Mouse (Mus musculus): Measurements from ENCODE around the gene Pmpcb.
"Not testable (repeated sequence)": the region's sequence is repeated elsewhere in the genome, so short reads cannot be mapped to it uniquely, and the experiment has no call there.

The Pmpcb gene

DNA sequence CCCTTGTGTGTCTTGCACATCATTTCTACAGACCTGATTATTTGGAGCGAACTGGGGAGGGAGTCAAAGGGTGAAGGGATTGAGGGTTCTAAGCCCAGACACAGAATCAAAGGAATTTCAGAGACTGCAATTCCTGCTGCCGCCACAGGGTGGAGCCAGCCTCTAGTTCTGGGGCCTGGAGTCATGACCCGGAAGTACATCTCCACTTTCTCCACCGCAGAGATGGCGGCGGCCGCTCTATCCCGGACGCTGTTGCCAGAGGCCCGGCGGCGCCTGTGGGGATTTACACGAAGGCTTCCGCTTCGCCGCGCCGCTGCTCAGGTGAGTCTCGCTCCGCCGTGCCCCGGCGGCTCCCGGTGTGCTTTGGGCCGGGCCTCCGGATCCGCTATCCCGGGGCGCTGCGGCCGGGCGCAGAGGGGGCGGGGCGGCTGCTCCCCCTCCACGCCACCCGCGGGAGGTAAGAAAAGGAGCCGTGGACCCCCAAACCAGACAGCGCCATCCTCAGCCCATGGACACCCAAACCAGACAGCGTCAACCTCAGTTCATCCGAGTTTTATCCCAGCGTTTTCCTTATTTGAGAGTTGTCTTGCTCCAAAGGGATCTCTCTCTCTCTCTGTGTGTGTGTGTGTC lies at the start of gene Pmpcb:
Gene Pmpcb, plus strand, starts transcription at position 186 of the 630 bp plus-strand sequence.
- peak; percentile 88 for DNase-seq

GRCm38 (mm10) chr5:21692230-21692629 lies 44.7 kb upstream of the Pmpcb start:
- no peak for DNase-seq

GRCm38 (mm10) chr5:21693372-21693870 lies 43.5 kb upstream of the Pmpcb start:
- no peak for DNase-seq

DNA sequence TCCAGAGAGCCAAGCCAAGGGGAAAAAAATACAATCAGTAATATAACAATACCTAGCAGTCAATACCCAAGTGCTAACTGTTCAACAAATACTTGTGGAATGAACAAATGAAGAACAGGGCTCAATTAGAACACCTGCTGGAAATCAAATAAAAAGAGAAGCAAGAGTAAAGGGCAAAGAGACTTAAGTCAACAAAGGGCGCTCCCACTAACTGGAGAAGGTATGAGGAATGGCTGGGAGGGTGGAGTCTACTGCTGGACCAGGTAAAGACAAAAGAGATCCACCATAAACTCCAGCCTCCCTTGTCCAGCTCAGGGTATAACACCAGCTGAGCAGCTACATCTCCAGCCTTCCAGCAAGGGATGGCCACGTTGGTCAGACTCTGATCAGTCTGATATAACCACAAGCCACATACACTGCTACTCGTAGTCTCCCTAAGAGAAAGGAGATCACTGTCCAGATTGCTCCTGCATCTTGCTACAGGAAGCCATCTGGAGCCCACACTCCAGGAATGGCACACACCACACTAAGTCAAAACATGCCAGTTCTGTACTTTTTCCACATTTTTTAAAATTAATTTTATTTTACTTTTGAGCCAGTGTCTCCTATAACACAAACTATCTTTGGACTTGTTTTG lies 42.0 kb upstream of the Pmpcb start:
- DNase-seq: no peak

DNA sequence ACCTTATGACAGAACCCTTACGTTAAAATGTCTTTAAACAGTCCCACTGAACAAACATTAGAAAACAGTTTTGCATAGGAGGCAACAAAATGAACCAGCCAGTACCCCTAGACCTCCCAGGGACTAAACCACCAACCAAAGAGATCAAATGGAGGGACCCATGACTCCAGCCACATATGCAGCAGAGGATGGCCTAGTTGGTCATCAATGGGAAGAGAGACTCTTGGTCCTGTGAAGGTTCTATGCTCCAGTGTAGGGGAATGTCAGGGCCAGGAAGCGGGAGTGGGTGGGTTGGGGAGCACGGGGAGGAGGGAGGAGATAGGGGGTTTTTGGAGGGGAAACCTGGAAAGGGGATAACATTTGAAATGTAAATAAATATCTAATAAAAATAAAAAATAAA lies 37.4 kb upstream of the Pmpcb start:
- DNase-seq: not testable (repeated sequence)

DNA sequence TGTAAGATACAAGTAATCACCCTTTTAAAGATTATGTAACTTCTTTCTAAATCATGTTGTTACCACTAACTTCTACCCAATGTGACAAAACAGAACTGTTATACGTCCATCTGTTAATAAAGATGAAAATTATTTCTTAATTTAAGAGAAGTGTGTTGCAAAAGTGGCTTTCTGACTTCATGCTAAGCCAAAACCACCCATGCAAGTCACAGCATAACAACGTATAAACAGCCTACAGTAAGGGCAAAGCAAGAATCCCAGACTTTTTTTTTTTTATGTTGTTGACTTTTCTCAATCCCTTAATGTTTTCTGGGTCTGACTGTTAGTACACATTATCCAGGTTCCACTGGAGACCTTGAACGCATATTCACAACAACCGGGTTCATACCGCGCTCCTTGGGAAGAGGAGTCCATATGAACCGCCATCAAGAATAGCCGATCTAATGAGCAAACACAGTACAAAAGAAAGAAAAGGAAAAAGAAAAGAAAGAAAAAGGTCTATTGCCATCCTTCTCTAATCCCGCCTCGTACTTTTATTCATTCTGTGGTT lies 36.6 kb upstream of the Pmpcb start:
- DNase-seq: no peak

- DNase-seq: no peak
Observed at GRCm38 (mm10) chr5:21700934-21701333, 36.0 kb upstream of the Pmpcb start.

- peak; percentile 98 for DNase-seq
Observed at GRCm38 (mm10) chr5:21701351-21702008, 35.5 kb upstream of the Pmpcb start, which contains the start of gene Napepld. Gene Napepld, minus strand, starts transcription at chr5:21701396.

DNA sequence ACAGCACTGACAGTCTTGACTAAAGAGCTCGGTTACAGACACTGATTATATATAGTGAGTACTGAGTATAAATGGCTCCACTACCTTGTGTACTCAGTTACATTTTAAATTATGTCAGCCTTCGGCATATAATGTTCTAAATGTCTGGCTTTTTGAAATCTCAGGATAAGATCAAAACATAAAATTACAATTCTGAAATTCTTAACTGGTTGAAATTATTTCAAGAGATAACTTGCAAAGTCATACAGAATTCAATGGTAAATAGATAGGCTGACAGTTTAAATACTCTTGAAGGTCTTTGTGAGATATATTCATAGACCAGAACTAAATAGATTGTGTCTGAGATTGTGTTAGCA lies 35.0 kb upstream of the Pmpcb start:
- DNase-seq: no peak

DNA sequence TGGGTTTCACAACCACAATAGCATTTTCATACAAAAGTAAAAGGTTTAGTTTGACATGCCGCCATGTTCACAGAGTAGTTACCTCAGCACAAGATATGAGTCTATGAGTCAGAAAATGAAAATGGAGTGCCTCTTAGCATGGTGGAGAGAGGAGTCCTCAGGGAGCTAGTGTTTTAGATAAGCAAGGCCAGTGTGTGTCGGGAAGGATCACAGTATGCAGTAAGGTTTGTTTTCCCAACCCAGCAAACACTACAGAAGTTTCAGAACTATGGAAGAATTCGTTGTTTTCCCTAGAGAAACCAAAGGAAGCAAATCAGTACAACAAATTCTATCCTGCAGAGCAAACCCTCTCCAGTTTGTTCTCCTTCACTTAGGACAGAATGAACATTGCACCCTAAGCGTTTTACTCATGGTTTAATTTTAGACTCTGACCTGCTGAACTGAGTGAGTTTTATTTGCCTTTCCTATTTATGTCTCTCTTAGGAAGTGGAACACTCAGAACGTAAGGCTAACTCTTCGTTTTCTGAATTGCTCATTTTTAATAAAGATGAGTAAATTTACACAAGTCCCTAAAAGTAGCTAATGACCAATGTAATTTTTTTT lies 34.0 kb upstream of the Pmpcb start:
- DNase-seq: no peak

- DNase-seq: no peak
Observed at GRCm38 (mm10) chr5:21703708-21704107, 33.2 kb upstream of the Pmpcb start.

DNA sequence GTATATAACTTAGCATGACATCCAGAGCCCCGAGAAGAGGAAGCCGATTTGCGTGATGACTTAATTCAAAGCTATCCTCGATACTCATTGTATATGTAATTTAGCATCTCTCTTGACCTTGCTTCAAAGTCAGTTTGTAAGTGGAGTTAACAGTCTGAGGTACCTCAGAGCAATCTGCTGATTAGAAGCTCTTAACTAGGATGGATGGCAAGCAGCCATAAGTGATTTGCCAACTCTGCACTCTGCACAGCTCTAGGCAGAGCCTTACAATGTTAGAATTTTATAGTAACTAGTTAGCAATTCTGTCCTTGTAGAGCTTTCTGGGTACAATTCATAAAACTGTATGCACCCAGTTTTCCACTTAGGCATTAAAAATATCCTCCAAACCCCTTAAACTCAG lies 30.4 kb upstream of the Pmpcb start:
- no peak for DNase-seq

- not testable (repeated sequence) for DNase-seq
Observed at GRCm38 (mm10) chr5:21708011-21708410, 28.9 kb upstream of the Pmpcb start.

DNA sequence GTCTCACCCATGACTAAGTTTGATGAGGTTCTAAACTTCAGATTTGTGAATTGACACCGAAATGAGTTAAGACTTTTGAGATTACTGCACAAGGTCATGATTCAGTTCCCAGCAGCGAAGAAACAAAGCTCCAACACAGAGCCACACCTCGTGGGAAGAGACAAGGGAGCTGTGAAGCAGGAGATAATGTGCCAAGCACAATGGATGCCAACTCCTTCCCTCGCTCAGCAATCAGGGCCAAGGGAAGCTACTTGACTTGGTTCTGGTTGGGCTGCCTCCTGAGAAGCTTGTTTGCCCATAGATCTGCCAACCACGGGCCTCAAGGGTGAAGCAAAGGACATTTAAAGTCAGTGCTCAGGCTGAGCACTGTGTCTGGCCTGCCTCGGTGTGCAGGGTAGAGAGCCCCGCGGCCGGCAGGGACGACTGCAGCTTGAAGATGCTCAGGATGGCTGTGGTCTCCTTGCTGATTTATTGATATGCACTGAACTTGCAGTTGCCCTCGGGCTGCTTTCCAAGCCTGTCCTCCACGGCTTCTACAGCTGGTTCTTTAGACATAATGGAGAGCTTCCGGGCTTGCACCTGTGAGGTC lies 24.7 kb upstream of the Pmpcb start:
- DNase-seq: no peak

DNA sequence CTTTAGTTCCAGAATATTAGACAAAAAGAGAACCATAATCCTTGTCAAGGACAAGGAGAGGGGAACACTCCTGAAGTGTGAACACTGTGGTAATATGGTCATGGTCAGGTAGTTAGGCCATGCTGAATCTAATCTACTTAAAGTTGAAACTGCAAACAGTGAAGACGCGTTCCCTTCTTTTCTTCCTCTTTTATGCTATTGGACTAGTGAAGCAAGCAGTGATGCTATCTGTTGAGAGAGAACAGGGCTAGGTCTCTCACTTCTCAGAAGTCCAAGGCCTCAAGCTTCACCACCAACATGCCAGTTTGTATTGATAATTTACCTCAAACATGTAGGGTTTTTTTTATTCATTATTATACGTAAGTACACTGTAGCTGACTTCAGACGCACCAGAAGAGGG lies 22.5 kb upstream of the Pmpcb start:
- no peak for DNase-seq

DNA sequence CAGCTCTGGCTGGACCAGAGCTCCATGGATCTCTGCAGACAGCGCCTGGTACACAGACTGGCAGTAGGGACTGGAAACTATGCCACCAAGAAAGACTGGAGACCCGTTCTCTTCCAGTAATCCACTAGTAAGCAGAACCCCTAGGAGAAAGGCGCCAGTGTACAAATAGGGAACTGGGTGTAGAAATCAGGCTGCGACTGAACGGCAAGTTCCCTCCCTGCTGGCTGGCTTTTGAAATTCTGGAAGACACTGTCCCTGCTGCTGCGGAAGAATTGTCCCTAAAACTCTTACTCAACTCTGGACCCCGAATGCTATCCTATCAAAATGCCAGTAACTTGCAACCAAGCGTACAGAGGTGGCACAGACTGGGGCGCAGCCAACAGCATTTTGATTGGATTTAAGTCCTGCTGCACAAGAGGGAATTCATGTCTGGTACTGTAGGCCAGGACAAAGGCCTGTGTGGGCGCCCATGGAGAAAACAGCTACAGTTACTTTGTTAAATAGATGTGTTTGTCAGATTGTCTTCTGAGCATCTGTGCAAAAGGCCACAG lies 19.7 kb upstream of the Pmpcb start:
- no peak for DNase-seq

DNA sequence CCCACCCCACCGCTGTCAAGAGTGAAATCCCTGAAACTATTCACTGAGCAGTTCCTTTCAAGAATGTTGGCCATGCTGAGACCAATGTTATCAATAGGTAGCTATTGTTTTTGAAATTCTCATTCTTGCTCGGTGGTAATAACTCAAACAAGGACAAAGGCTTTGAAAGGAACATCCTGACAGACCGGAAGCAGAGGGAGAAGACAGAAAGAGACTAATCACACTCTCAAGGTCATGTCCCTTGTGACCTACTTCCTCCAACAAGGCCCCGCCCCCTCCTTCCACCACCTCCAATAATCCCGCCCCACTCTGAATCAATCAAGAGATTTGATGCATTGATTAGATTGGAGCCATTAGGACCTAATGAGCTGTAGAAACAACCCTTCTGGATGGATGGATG lies 18.4 kb upstream of the Pmpcb start:
- DNase-seq: no peak

GRCm38 (mm10) chr5:21719209-21719608 lies 17.7 kb upstream of the Pmpcb start:
- no peak for DNase-seq

DNA sequence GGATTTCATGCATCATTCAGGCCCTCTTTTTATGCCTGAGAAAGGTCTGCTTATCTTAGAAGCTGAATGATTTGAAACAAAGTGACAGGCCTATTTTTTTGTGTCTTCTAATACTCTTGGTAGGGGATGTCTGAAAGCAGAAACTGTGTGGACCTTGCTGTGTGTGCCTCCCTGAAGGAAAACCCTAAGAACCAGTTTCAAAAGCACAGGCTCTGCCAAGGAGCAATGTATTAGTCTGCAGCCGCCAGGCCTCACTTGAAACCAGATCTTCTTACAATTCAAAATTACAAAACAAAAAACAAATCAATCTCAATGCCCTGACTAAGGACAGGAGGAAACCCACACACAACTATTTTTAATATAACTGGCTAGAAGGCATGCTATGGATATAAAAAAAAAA lies 12.5 kb upstream of the Pmpcb start:
- no peak for DNase-seq

DNA sequence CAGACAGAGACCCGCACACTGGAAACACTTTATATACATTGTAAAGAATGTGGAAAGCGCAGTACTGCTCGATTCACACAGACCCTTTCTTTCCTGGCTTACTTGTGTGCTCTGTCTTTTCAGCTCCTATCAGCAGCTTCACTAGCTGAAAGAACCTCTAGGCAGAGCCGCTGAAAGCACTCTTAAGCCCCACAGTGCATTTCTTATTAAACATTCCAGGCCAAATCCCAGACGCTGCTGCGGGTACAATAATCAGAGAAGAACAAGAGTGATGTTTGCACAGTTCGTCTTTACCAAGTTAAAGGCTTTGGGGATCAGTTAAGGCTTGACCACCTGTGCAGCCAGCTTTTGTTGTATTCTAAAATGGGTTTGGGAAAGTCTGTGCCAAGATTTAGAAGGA lies 12.1 kb upstream of the Pmpcb start:
- DNase-seq: no peak

- no peak for DNase-seq
Observed at GRCm38 (mm10) chr5:21729107-21729506, 7.8 kb upstream of the Pmpcb start.

- DNase-seq: no peak
Observed at GRCm38 (mm10) chr5:21732177-21732911, 4.6 kb upstream of the Pmpcb start.
